Mouse (Mus musculus): ENCODE data around the gene Supt6. TPM values are rescaled to one million over a fixed set of nuclear protein-coding genes. Genes with fewer than 3 reads are reported as not detected.

Supt6 gene
- polyA plus RNA-seq, 1 experiment from 2014 or later, result 21.0 TPM

DNA sequence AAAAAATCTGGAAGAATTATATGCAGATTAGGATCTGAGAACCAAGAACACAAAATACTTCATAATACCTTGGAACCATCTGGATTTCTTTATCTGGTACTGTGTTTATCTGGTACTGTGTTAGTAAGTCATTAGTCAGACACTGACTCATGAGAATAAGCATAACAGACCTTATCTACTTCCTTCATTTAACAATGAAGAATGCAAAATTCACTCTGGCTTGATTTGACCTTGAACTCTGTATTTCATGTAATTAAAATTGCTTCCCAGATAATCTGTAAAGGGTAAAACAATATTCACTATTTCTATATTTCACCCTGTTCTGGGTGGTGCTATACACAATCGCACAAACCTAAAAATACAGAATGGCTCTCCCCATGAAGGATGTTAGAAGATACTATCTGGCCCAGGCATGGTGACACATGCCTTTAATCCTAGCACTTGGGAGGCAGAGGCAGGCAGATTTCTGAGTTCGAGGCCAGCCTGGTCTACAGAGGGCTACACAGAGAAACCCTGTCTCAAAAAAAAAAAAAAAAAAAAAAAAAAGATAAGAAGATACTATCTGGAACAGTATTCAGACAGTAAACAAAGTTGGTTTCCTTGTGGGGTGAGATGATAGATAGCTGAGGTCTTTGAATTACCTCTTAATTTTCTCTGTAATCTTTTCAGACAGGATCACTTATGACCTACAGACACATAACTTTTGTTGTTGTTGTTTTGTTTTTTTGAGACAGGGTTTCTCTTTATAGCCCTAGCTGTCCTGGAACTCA lies 14.9 kb upstream of the Supt6 start:
- no peak overlapping the region for H3K27ac ChIP-seq
- H3K27me3 ChIP-seq (replicated peaks), result 0 out of 2 replicates have a peak, but pooled peaks cover 3% of the 10 kb centered on the region
- H3K4me1 ChIP-seq (replicated peaks), result no peaks in the 10 kb centered on the region
- H3K9me3 ChIP-seq, result no peaks in the 10 kb centered on the region
- 95% methylated on average over 2 of the region's 2 CpGs for WGBS
- no peak overlapping the region for H3K9ac ChIP-seq
- peak; percentile 5 for ATAC-seq
- H3K4me2 ChIP-seq (replicated peaks), result peak overlapping the region; percentile 54
- peak overlapping the region; percentile 93; the same call in 1 of the 2 replicates for H3K4me3 ChIP-seq (replicated peaks)
- H3K36me3 ChIP-seq, result peaks cover 9% of the 10 kb centered on the region

DNA sequence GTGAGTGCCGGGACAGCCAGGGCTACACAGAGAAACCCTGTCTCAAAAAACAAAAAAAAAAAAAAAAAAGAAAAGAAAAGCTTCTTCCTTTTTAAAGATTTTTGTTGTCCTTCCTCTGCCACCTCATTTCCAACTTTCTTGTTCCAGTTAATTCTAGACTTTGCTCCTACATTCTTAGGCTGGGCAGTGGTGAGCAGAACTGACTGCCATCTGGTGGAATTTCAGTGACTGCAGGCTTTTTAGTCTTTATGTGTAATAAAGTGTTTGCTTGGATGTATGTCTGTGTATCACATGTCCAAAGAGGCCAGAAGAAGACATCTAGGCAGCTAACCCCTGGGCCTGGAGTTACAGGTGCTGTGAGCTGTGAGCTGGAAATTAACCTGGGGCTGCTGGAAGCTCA lies 10.8 kb upstream of the Supt6 start:
- H3K27ac ChIP-seq, result no peak overlapping the region
- no peak overlapping the region for H3K4me3 ChIP-seq (replicated peaks)
- no peak overlapping the region for H3K9ac ChIP-seq
- no peaks in the 10 kb centered on the region for H3K4me1 ChIP-seq (replicated peaks)
- ATAC-seq, result no peak
- no peak overlapping the region for H3K4me2 ChIP-seq (replicated peaks)
- H3K9me3 ChIP-seq, result no peaks in the 10 kb centered on the region
- 0 out of 2 replicates have a peak, but pooled peaks cover 3% of the 10 kb centered on the region for H3K27me3 ChIP-seq (replicated peaks)
- 94% methylated on average over 1 of the region's 1 CpGs for WGBS
- H3K36me3 ChIP-seq, result peaks cover 9% of the 10 kb centered on the region

DNA sequence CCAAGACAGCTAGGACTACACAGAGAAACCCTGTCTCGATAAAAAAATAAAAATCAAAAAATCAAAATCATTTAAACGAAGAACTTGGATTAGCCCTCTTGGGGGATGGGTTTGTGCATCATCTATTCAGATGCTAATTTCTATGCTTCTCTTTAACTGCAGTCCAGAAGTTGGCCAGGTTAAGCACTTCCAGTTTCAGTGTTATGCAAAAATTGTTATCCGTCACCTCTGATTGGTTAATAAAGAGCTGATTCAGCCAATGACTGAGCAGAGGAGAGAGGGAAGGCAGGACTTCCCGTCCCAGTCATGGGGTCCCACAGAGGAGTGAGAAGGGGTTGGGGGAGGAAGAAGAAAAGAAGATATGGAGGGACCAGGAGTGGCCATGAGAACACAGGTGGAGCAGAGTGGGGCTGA lies 1.9 kb upstream of the Supt6 start:
- no peak for ATAC-seq
- no peak overlapping the region for H3K27ac ChIP-seq
- 68% methylated on average over 4 of the region's 4 CpGs for WGBS
- 0 out of 2 replicates have a peak overlapping the region, but pooled peaks have one; percentile 7 for H3K4me2 ChIP-seq (replicated peaks)
- no peak overlapping the region for H3K9ac ChIP-seq
- no peaks in the 10 kb centered on the region for H3K27me3 ChIP-seq (replicated peaks)
- H3K36me3 ChIP-seq, result peaks cover 5% of the 10 kb centered on the region; the same call in 1 of the 2 replicates
- no peaks in the 10 kb centered on the region for H3K9me3 ChIP-seq
- H3K4me1 ChIP-seq (replicated peaks), result peaks cover 19% of the 10 kb centered on the region
- H3K4me3 ChIP-seq (replicated peaks), result no peak overlapping the region

DNA sequence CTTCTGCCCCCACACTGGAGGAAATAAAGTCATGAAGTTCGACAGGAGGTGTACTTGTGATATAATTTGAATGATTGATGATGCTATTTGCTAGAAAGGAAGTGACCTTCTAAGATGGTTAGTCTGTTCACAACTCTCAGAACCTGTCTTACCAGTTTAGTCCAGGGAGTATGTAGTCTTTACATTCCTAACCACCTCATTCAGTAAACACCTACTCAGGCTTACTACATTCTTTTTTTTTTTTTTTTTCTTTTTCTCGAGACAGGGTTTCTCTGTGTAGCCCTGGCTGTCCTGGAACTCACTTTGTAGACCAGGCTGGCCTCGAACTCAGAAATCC lies 1.2 kb upstream of the Supt6 start:
- 46% methylated on average over 3 of the region's 3 CpGs for WGBS
- ATAC-seq, result 0 out of 2 replicates have a peak, but pooled peaks have one; percentile 13
- H3K4me2 ChIP-seq (replicated peaks), result peak overlapping the region; percentile 71
- no peak overlapping the region for H3K27ac ChIP-seq
- no peaks in the 10 kb centered on the region for H3K27me3 ChIP-seq (replicated peaks)
- 0 out of 2 replicates have a peak, but pooled peaks cover 3% of the 10 kb centered on the region for H3K36me3 ChIP-seq
- H3K4me1 ChIP-seq (replicated peaks), result peaks cover 19% of the 10 kb centered on the region
- no peak overlapping the region for H3K9ac ChIP-seq
- H3K9me3 ChIP-seq, result no peaks in the 10 kb centered on the region
- 0 out of 2 replicates have a peak overlapping the region, but pooled peaks have one; percentile 14 for H3K4me3 ChIP-seq (replicated peaks)

DNA sequence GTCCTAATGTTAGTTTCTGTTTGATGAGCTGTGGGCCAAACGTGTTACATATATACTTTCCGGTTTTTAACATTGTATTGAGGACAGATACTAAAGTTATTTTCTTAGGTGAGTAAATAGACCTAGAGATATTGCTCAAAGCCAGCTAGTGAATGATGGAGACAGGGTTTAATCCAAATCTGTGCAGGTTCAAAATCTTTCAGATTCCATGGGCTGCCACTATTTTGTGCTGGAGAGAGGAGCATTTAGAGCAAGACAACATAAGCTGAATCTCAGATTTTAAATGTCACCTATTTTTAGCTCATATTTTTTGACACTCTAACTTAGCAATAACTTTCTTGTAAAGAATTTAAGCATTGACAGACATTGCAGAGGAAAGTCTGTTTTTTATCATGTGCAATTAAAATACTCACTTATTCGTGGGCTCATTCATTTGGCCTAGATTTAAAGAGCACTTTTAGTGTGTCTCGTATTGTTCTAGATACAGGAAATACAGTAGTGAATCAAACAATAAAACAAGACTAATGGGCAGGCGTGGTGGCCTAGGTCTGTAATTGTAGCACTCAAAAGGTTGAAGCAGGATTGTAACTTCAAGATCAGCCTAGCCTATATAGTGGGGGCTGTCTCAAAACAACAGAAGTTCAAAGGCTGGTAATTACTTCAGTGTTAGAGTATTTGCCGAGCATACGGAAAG lies 678 bp upstream of the Supt6 start:
- 39% methylated on average over 7 of the region's 7 CpGs for WGBS
- H3K4me1 ChIP-seq (replicated peaks), result peaks cover 19% of the 10 kb centered on the region
- H3K36me3 ChIP-seq, result 0 out of 2 replicates have a peak, but pooled peaks cover 3% of the 10 kb centered on the region
- peak overlapping the region; percentile 71 for H3K4me2 ChIP-seq (replicated peaks)
- 0 out of 2 replicates have a peak overlapping the region, but pooled peaks have one; percentile 93 for H3K9ac ChIP-seq
- ATAC-seq, result no peak
- H3K9me3 ChIP-seq, result no peaks in the 10 kb centered on the region
- H3K4me3 ChIP-seq (replicated peaks), result peak overlapping the region; percentile 92
- H3K27me3 ChIP-seq (replicated peaks), result no peaks in the 10 kb centered on the region
- H3K27ac ChIP-seq, result peak overlapping the region; percentile 96

DNA sequence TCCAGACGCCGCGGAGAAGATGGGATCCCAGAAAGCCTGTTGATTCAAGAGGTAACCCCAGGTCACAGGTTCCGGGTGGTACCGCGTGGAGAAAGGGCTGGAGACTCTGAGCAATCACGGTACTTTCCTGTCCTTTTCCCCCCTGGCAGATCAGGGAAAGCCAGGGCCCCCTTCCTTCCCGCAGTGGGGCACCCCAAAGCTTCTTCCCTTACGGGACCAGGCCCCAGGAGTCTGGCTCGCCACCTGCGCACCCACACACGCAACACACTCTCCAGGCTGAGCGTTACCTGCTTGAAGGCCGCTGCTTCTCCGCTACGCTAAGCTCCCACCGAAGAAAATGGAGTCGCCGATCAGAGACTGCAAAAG lies 543 bp downstream of the Supt6 start:
- H3K27me3 ChIP-seq (replicated peaks), result no peaks in the 10 kb centered on the region
- H3K27ac ChIP-seq, result peak overlapping the region; percentile 96
- no peak for ATAC-seq
- H3K9ac ChIP-seq, result peak overlapping the region; percentile 93
- H3K4me2 ChIP-seq (replicated peaks), result peak overlapping the region; percentile 71
- WGBS, result under 1% methylated on average over 19 of the region's 19 CpGs
- H3K36me3 ChIP-seq, result peaks cover 3% of the 10 kb centered on the region
- peaks cover 19% of the 10 kb centered on the region for H3K4me1 ChIP-seq (replicated peaks)
- peak overlapping the region; percentile 92 for H3K4me3 ChIP-seq (replicated peaks)
- H3K9me3 ChIP-seq, result no peaks in the 10 kb centered on the region

DNA sequence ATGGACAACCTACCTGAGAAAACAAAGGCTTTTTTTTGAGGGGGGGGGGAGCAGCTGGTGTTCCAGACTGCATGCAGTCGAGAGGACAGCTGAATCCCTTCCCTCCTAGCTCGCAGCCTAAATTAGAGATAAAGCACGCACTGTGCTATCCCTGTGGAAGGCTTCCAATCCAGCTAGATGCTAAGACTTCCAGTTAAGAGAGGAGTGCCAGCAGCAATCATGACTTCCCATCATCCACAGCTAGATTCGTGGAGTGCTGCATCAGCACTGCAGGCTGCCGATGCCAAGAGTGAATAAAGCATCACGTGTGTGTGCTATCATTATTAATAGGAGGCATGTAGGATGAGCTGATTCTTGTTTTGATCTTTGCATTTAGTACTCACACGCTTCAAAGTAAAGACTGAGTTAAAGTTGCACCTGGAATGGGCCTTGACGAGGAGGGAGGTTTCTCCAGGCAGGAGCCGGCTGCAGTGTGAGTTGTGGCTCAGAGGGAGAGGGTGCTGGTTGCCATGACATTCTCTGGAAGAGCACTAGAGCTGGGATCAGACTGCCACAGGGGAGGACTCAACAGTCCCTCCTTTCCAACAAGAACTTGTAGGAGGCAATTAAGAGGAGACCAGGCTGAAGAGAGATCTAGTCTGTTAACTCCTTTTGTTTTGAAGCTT lies 5.5 kb downstream of the Supt6 start:
- H3K9ac ChIP-seq, result no peak overlapping the region
- no peak overlapping the region for H3K4me3 ChIP-seq (replicated peaks)
- H3K4me1 ChIP-seq (replicated peaks), result peaks cover 7% of the 10 kb centered on the region; the same call in 1 of the 2 replicates
- ATAC-seq, result no peak
- H3K4me2 ChIP-seq (replicated peaks), result no peak overlapping the region
- no peaks in the 10 kb centered on the region for H3K27me3 ChIP-seq (replicated peaks)
- H3K9me3 ChIP-seq, result no peaks in the 10 kb centered on the region
- H3K27ac ChIP-seq, result no peak overlapping the region
- peaks cover 5% of the 10 kb centered on the region for H3K36me3 ChIP-seq
- WGBS, result 89% methylated on average over 9 of the region's 9 CpGs

DNA sequence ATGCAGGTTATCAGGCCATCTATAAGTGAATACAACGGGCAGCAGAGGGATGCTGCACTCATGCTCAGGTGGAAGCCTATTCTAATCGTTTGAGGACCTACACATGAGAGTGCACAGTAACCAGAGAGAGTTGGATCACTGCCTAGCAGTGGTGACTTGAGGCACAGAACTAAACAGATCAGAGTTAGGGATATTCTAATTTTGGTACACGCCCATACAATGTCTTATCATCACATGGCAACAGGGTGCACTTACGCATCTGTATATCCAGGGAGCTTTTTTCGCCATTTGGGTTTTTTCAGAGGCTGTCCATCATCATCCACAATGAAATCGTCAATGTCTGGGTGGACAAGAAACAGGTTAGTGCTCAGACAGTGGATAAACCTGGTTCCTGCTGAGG lies 14.3 kb downstream of the Supt6 start:
- H3K4me3 ChIP-seq (replicated peaks), result no peak overlapping the region
- no peak for ATAC-seq
- H3K4me1 ChIP-seq (replicated peaks), result no peaks in the 10 kb centered on the region
- 91% methylated on average over 6 of the region's 6 CpGs for WGBS
- H3K27me3 ChIP-seq (replicated peaks), result no peaks in the 10 kb centered on the region
- H3K27ac ChIP-seq, result no peak overlapping the region
- no peak overlapping the region for H3K9ac ChIP-seq
- H3K9me3 ChIP-seq, result no peaks in the 10 kb centered on the region
- H3K36me3 ChIP-seq, result peaks cover 67% of the 10 kb centered on the region
- no peak overlapping the region for H3K4me2 ChIP-seq (replicated peaks)

DNA sequence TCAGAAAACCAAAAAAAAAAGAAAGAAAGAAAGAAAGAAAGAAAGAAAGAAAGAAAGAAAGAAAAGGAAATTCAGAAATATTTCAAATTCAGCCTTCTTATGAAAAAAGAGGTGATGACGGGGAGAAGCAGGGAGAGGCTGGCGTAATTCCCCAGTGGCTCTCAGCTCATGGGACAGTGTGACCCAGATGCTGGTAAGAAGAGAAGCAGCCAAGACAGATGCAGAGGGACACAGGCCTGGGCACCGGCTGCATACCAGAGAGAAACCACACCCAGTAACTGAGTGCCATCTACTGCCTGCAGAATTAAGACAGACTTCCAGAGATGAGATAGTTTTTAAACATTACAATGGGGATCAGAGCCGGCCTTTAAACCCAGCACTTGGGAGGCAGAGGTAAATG lies 22.2 kb downstream of the Supt6 start:
- Histone ChIP-seq H3K27me3 (replicated peaks) (no peaks in the 10 kb centered on the region), H3K9ac (no peak overlapping the region), H3K9me3 (no peaks in the 10 kb centered on the region), H3K4me1 (replicated peaks) (no peaks in the 10 kb centered on the region), H3K4me3 (replicated peaks) (no peak overlapping the region), H3K4me2 (replicated peaks) (no peak overlapping the region), H3K36me3 (peaks cover 87% of the 10 kb centered on the region), H3K27ac (no peak overlapping the region)
- ATAC-seq, result no peak
- 84% methylated on average over 4 of the region's 4 CpGs for WGBS

DNA sequence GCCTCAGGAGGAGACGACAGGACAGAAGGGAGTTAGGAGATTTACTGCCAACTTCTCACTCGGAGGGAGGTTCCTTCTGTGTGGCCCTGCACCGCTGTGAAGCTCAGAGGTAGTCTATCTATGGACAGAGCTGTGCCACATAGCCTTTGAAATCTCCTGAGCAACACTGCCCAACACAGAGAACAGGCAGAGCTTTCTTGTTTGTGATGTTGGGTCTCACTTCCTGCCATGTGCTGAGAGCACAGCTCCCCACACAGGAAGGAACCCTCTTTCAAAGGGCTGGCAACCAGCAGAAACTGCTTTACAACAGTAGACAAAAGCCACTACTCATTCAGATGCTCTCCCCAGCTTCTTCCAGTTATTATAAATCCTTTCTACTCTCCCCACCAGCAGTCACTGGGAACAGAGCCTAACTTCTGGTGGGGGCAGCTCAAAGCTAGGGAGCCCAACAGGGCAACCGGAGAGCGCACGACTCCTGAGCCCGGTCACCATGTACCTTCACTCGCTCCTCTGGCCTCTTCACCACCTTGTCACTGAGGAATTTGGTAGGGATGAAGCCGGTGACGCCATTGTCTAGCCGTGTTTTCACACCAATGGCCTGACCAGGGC lies 30.0 kb downstream of the Supt6 start:
- H3K36me3 ChIP-seq, result peaks cover 70% of the 10 kb centered on the region

DNA sequence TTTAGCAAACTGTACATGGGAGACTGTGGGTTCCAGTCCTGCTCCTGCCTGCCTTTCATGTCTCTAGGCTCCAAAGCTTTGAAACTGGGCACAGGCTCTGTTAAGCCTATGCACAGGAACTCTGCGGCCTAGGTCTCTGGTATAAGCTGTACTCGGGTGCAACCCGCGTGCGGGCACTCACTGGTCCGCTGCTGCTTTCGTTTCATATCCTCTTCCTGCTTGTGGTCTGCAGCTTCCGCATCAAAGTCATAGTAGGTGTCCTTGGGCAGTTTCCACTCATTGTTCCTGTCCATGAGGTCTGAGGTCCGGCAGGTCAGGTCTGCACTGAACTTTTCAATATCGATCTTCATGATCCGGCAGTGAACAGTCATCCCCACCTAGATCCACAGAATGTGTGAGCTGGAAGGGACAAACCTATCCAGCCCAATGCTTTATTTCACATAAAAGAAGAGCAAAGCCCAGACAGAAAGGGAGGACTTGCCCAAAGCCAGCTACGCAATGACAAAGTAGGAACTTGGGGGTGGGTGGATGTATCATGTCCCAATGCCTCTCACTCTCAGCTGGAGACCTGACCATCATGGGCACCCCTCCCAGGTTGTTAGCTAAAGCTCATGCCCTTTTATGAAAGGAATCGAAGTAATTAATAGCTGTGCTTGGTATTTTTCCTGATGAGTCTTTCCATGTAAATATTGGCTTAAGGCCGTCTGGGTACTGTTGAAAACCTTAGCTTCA lies 32.5 kb downstream of the Supt6 start:
- H3K36me3 ChIP-seq, result peaks cover 69% of the 10 kb centered on the region
- 93% methylated on average over 14 of the region's 14 CpGs for WGBS
- H3K27ac ChIP-seq, result no peak overlapping the region
- no peak overlapping the region for H3K4me2 ChIP-seq (replicated peaks)
- no peaks in the 10 kb centered on the region for H3K27me3 ChIP-seq (replicated peaks)
- H3K9ac ChIP-seq, result no peak overlapping the region
- H3K4me1 ChIP-seq (replicated peaks), result no peaks in the 10 kb centered on the region
- H3K9me3 ChIP-seq, result no peaks in the 10 kb centered on the region
- no peak for ATAC-seq
- no peak overlapping the region for H3K4me3 ChIP-seq (replicated peaks)

More for the DNA sequence above, 30.0 kb downstream of the Supt6 start:
- Histone ChIP-seq H3K27ac (no peak overlapping the region), H3K4me2 (replicated peaks) (no peak overlapping the region), H3K4me1 (replicated peaks) (no peaks in the 10 kb centered on the region), H3K27me3 (replicated peaks) (no peaks in the 10 kb centered on the region), H3K9me3 (no peaks in the 10 kb centered on the region), H3K9ac (no peak overlapping the region), H3K4me3 (replicated peaks) (no peak overlapping the region)
- no peak for ATAC-seq
- 89% methylated on average over 11 of the region's 11 CpGs for WGBS
